Mouse (Mus musculus) gastrocnemius, postnatal 25 days (tissue): Measurements from ENCODE around the gene 5730409E04Rik. TPM values are rescaled to one million over a fixed set of nuclear protein-coding genes. Genes with fewer than 3 reads are reported as not detected.

Source experiments
- DNase-seq: peaks from one replicate; pipeline ENCODE4 v3.0.0; 2022
- long read RNA-seq, 2 experiments: library from polyadenylated mRNA; stranded (forward); transcript quantifications; one replicate each; pipeline ENCODE4 v2.0.0; 2021
- total RNA-seq, 2 experiments: library from RNA; stranded (reverse); gene quantifications; 1 replicate in 1 of 2; 2 replicates in 1 of 2; pipeline ENCODE4 v1.2.3; 2021

5730409E04Rik gene
- total RNA-seq, result 10 to 100 TPM; 14.3 to 17.8 TPM
- long read RNA-seq, experiment 1, partial matches to known transcripts, result 0 of 9 reads
- long read RNA-seq, experiment 1, other reads (novel, unspliced or antisense), result 9 of 9 reads
- long read RNA-seq, experiment 2, partial matches to known transcripts, result 0 of 4 reads
- long read RNA-seq, experiment 2, other reads (novel, unspliced or antisense), result 3 of 4 reads

DNA sequence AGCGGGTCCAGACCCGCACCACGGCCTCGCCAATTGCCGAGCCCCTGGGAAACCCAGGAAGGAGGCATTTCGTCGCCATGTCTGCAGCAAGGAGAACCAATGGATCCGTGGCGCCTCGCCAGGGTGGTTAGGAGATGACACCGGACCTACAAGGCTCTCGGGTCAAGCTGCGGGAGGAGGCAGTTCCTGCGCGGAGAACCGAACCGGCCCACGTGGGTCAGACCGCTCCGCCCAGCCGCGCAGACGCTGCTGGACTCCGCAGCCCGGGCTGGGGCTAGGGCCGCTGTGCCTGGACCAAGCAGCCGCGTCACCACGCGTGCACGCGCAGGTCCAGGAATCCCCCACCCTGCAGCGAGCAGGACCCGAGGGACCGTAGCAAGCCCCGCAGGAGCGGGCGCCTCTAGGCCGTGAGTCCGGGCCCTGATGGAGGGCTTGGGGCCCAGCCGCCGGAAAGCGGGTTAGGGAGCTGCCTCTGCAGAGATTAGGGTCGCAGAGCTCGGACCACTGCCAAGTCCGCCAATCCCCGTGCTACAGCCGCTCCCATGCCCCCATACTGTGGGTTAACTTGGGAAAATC lies at the start of gene 5730409E04Rik:
Gene 5730409E04Rik (plus strand): TSS at position 213 of the 576 bp plus-strand sequence.
- DNase-seq, result peak; percentile 84

DNA sequence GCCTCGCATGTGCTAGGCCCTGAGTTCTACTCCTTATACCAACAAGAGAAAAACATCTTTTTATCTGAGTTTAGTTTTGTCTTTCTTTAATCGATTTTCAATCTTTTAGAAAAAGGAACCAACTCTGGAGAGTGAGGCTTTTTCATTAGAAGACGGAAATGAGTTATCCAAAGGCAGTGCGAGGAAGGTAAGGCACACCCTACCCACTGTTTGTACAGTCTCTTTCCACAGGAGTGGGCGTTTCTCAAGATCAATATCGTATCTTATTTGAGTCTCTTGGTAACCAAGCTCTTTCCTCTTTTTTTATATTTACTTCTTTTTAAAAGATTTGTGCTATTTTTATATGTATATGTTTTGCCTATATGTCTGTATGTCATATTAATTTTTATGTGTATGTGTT lies 45.8 kb upstream of the 5730409E04Rik start:
- DNase-seq, result no peak

DNA sequence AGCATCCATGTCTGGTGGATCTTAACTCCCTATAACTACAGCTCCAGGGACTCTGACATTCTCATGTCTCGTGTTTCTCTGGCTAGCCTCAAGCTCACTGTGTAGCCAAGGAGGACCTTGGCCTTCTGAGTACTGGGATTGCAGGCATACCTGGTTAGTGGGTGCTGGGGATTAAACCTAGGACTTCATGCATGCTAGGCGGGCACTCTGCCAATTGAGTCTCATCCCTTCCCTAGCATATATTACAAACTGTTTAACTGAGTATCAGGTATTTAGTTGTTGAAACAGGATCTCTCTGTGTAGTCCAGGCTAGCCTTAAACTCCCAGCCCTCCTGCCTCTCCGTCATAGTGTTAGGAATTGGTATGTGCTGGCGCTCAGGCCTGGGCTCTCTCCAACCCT lies 42.4 kb upstream of the 5730409E04Rik start:
- no peak for DNase-seq

DNA sequence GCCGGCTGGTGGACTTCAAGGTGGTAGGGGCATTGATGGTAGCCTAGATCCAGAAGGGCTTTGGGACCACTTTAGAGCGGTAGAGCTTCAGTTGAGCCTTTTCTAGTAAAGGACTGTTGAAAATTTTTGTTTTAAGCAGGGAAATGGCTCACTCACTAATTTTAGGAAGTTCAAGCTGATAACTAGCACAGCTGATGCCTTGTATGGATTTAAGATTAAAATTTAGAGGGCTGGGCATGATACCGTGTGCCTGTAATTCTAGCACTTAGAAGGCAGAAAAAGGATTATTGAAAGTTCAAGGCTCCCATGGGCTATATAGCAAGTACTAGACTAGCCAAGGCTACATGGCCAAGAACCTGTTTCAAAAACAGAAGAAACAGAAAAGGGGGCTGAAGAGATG lies 39.8 kb upstream of the 5730409E04Rik start:
- DNase-seq, result no peak

DNA sequence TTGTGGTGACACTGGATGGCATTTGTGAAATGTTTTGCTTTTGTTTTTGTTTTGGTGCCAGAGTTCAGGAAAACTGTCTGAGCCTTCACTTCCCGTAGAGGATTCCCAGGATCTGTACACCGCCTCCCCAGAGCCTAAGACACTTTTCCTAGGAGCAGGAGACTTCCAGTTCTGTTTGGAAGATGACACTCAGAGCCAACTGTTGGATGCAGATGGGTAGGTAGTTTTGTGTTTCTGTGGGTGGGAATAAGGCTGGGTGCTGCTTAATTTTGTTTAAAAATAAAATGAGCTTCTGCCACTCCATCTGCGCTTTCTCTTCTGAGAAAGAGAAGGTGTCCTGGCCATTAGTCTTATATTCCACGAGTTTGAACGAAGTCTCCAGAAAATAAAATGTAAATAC lies 33.3 kb upstream of the 5730409E04Rik start:
- DNase-seq, result no peak

DNA sequence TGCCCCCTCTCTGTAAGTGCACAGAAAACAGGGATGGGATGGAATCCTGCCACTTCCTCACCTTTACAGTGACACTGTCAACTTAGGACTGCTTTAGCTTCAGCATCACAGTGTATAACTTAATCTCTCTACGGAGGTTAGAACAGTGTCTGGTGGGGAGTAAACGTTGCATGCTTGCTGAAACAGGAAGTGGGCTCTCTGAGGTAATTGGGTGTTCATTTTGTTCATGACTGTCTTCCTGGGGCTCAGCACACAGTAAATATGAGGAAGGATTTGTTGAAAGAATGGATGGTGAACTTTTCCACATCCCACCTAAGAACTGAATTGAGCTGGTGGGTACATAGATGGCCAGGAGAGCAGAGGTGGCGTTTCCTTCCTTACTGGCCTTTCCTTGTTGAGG lies 31.7 kb upstream of the 5730409E04Rik start:
- no peak for DNase-seq

DNA sequence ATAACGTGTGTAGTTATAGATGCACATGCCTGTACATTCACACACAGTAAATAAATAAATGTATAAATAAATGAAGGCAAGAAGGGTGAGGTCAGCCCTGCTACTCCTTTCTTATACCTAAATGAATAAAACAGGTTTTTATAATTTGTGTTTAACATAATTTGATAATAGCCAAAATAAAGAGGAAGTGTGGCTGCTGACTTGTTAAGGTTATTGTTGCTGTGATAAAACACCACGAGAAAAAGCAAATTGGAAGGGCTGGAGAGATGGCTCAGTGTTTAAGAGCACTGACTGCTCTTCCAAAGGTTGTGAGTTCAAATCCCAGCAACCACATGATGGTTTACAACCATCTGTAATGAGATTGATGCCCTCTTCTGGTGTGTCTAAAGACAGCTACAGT lies 30.5 kb upstream of the 5730409E04Rik start:
- no peak for DNase-seq

DNA sequence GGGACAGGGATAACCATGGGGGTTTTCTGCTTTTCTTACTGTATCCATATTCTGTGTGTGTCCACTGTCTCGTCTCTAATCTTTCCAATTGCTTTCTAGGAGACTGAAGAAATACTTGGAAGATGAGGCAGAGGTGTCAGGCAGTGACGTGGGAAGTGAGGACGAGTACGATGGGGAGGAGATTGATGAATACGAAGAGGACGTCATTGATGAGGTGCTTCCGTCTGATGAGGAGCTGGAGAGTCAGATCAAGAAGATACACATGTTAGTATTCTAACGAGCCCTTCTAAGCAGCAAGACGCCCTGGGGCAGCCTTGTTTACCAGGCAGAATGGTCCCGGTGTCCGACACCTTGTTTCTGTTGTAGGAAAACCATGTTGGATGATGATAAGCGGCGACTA lies 23.9 kb upstream of the 5730409E04Rik start:
- DNase-seq, result no peak

DNA sequence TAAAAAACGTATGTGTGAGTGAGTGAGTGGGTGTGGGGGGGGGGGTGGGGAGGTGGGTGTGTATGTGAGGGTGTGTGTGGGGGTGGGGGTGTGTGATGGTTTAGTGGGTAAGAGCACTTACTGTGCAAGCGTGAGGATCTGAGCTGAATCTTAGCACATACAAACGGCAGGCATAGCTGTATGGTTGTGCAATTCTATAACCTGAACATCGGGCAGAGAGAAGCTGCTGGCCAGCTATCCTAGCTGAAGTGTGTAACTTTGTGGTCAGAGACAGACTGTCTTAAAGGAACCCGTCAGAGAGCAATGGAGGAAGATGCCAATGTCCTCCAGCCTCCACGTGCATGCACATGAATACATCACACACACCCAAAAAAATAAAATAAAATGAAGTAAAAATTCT lies 17.6 kb upstream of the 5730409E04Rik start:
- DNase-seq, result no peak

DNA sequence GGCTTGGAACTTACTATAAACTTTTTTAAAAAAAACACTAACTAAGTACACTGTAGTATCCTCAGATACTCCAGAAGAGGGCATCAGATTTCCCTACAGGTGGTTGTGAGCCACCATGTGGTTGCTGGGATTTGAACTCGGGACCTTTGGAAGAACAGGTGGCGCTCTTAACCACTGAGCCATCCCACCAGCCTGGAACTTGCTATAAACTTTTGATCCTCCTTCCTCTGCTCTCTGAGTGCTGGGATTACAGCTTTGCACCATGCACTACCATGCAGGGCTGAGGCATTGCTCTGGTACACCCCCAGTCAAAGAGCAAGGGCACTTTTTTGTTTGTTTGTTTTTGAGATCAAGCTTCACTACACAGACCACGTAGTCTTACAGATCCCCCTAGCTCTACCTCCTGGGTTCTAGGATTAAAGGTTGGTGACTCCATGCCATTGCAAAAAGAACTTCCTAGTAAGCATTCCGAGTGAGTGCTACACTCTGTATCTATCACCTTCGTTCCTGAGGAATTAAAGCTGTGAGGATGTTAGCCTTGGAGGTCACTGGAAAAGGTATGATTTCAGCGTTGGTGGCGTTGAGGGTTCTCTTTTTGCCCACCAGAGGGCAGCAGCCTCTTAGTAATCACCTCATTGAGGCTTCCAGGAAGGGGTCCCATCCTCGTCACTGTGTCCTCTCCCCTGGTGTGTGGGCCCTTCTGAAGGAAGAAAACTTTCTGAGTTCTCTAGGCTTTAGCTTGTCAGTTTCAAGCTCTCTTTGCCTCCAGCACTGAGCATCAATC lies 9.5 kb upstream of the 5730409E04Rik start:
- no peak for DNase-seq

DNA sequence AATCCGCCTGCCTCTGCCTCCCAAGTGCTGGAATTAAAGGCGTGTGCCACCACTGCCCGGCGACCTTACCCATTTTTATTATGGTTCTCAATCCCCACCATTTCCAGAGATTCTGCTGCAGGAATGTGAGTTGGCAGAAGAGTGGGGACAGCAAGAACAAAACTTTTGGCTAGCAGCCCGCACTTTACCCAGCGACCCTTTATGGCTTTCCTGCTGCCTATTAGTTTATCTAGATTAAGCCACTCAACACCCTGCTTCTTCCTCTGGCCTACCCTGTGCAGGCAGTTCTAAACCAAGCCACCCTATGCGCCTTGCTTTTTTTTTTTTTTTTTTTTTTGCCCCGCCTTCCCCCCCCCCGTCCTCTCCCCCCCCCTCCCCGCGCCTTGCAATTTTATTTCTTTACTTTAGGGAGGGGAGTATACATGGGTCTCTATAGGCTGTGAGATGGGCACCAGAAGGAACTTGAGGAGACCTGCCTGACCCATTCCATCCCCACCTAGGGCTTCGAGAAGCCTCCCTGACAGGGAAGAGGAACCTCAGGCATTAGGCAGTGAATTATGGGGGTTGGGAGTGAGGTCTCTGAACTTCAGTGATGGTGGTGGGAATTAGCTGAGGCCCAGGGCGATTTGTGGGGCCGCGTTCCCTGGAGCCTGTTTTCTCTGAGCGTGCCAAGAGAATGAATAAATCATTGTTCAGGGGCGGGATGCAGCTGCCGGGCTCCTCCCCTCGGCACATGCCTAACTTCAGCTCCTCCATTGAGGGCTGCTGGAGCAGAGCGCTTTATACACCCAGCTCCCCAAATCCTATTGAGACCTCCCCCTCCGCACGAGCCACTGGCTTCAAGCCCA lies 7.8 kb upstream of the 5730409E04Rik start:
- no peak for DNase-seq

DNA sequence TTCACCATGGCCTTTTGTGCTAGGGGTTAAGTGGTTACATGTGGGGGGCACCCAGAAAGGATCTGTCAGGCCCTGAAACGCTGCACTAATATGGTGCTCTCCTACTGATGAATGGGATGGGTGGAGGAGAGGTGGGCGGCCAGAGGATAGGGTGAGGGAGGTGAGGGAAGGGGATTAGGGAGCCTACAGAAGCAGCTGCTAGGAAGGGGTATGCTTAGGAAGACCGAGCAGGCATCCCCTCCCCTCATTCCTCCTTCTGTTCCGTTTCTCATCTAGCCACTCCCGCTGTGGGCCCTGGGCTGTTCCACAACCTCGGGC lies 7.2 kb upstream of the 5730409E04Rik start:
- DNase-seq, result no peak

DNA sequence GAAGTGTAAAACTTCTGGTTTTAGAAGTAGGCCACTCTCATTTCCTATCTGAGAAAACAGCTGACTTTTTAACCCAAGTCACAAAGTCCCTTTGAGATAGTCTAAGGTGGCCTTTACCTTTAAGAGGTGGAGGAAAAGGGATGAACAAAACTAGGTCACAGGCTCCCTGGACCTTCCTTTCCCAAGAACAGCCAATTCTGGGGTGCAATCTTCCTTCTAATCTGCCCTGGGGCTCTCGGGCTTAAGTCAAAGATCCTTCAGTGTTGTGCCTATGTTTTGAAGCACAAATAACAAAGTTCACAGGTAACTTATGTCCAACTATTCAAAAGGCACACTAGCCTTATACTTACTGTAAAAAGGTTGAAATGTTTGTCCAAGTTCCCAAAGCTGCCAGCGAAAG lies 5.5 kb upstream of the 5730409E04Rik start:
- DNase-seq, result no peak

DNA sequence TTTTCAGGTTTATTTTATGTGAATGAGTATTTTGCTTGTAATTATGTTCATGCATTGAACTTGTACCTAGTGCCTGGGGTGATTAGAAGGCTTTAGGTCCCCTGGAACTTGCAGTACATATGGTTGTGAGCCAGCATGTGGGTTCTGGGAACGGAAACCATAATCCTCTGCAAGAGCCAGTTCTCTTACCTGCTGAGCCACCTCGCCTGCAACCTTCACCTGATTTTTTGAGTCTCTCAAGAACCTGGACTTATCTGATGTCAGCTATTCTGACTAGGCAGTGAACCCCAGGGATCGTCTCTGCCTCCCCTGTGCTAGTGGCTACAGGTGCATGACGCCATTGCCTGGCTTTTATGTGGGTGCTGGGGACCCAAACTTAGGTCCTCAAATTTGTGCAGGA lies 3.9 kb upstream of the 5730409E04Rik start:
- DNase-seq, result no peak

DNA sequence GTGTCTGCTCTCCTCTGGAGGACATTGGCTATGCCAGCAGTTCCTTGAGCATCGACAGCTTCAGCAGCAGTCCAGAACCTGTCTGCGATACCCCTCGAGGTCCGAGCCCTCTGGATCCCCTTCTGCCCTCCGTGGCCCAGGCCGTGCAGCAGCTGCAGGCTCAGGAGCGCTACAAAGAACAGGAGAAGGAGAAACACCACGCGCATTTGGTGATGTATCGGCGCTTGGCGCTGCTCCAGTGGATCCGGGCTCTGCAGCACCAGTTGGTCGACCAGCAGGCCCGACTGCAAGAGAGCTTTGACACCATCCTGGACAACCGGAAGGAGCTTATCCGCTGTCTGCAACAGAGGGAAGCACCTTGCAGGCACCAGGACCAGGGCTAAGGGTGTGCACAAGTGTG lies 2.4 kb downstream of the 5730409E04Rik start:
- no peak for DNase-seq

DNA sequence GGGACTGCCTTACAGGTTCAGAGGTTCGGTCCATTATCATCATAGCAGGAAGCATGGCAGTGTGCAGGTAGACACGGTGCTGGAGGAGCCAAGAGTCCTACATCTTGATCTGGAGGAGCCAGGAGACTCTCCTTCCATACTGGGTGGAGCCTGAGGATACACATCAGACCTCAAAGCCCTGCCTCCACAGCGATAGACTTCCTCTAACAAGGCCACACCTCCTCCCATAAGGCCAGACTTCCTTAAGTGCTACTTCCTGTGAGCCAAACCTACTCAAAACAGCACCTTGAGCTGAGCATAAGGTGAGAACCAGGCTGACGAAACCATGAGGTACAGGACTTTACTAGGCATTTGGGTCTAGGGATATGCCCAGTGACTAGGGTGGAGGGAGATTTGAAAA lies 6.7 kb downstream of the 5730409E04Rik start:
- DNase-seq, result no peak

DNA sequence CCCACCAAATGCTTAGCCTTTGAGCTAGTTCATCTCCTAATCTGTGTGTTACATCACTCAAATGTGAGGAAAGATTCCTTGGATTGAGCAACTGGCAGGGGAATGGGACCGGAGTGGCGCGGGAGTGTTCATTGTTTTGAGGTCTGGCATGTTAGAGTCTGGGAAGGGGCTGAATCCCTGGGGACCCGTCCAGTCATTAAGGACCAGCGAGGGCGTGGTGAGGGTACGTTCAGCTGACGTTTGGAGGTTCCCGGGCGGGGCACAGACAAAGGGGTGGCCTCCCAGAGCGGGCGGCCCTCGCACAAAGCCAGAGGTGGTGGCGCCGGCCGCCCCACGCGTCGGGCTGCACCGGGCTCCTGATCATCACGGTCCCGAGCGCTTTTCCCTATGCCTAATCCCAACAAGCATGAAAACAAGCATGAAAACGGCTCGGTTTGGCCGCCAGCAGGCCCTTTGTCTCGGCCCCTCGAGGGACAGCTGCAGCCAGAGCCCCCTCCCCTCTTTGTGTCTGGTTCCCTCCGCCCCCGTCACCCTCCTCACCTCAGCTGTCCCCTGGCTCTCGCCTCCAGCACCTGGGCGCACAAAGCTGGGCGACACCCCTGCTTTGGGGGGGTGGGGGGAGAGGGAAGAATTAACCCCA lies 10.2 kb downstream of the 5730409E04Rik start:
- DNase-seq, result no peak

DNA sequence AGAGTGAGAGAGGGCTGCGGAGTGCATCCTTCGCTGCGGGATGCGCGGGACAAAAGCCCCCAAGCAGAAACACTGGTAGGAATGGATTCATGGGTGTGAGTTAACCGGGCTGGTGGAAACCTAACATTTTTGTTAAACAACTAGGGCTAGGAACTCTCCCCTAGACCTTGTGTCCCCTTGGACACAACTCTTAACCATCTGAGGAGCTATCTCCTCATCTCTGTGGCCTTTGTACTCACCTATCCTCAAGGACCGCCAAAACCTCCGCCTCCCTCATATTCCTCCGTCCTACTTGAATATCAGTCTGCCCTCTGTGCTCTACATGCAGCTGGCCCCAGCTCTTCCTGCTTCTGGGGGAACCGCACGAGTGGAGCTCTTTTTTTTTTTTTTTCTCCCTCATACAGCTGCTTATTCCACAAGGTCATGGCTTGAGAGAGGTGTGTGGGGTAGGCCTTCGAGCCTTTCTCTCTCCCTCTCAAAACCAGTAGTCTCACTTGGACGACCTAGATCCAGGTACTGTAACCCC lies 10.8 kb downstream of the 5730409E04Rik start:
- DNase-seq, result no peak

DNA sequence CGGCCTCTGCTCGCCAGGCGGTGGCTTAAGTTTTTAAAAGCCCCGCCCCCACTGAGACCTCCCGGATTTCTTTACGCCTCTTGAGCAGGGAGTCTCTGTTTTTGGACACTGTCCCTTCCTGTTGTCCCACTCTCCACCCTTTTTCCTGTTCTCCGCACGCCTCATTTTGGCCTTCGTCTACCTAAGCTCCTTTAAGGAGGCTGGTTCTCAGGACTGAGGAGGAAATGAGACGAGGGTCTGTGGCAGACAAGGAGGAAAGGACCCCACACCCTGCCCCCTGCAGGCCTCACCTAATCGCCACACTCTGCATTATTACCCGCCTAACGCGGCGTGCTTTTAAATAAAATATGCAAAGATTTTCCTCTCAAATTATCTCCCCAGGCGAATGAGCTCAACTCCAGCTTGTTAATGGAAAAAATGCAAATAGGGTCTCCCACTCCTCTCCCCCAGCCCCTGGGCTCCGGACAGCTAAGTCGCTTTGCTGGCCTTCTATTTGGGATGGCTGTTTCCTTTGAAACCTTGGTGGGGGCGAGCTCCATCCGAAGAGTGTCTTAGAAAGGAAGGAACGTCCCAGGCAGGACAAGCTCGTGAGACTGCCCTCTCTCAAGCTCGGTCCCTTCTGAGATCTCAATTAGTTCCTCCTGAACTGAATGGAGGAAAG lies 17.5 kb downstream of the 5730409E04Rik start:
- DNase-seq, result no peak

DNA sequence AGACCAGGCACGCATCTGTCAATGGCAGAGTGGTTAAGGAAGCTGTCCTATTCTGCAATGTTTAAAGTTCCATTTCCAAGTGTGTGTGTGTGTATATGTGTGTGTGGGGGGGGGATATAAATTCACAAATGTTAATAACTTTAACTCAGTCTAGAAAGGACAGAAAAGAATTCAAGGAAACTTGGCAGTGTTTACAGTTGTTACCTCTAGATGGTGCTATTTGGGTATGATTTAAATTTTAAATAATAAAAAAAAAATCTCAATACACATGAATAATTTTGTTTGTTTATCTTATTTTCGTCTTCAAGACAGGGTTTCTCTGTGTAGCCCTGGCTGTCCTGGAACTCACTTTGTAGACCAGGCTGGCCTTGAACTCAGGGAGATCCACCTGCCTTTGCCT lies 22.3 kb downstream of the 5730409E04Rik start:
- no peak for DNase-seq

DNA sequence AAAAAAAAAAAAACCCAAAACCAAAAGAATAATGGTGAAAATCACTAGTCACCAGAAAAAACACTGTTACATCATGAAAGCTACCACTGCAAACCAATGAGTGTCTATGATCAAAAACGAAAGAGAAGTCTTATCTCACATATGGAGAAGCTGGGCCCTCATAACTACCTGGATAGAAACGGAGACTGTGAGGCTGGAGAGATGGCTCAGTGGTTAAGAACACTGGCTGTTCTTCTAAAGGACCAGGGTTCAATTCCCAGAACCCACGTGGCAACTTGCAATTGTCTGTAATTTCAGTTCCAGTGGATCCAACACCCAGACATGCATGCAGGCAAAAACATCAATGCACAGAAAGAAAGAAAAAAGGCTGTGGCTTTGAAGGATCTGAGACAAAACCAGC lies 23.1 kb downstream of the 5730409E04Rik start:
- no peak for DNase-seq

DNA sequence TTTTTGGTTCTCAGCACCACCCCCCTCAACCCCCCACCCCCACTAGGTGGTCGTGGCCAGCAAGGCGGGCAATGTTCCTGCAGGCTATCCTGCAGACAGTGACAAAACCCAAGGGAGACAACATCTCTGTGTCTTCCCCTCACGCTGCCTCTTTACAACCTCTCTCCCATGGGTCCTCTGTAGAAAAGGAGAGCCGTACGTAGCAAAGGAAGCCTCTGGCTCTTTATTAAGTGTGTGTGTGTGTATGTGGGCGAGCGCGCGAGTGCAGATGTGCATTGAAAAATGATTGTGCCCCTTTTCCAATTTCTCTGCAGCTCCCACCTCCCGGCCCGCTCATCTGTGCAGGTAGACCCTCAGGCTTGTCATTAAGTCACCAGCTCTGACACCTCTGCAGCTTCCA lies 26.7 kb downstream of the 5730409E04Rik start:
- DNase-seq, result no peak
